Mouse (Mus musculus): Measurements from ENCODE around the gene Fcho2. TPM values are rescaled to one million over a fixed set of nuclear protein-coding genes. Genes with fewer than 3 reads are reported as not detected.

Fcho2 gene
- total and polyA plus RNA-seq, 3 experiments, result 2.2 to 5.8 TPM; not detected in 1

DNA sequence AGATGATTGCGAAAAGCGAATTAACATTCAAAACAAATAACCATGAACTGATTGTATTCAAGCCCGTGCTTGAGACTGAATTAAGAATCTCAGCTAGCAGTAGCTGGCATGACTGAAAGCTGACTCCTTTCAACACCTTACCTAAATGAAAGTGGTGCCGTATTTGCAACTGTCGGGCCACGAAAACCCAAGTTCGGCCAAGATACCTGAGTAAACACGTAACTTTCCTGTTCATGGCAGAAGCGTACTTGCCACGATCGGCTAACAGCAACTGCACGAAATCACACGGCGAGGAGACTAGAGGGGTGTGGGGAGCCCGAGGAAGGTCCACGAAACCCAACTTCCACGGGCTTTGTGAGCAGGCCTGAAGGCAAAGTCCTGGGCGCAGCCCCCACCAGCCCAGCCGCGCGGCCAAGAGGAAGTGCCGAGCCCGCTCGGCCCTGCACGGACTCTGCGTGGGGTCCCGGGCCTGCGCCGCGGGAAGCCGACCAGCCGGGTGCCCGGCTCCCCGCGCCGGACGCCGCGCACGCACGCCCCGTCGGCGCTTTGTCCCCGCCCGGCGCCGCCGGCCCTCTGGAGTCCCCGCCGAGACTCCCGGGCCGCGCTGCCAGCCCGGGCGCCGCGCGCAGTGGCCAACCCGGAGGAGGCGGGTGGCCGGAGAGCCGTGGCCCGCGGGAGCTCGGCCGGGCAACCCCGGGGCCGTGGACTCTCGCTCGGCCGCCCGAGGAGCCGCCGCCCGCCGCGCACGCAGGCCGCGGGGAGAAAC is 791 bp downstream of the Fcho2 start:
- peak; percentile 65 for DNase-seq (ENCODE audit: low read depth, low spot score)
- peaks cover 8 to 11% of the 10 kb centered on the region in 2 experiments for H3K4me1 ChIP-seq (ENCODE audit: control insufficient read depth in 1 of 2, insufficient read depth in 2 of 2, low read length in 2 of 2)

DNA sequence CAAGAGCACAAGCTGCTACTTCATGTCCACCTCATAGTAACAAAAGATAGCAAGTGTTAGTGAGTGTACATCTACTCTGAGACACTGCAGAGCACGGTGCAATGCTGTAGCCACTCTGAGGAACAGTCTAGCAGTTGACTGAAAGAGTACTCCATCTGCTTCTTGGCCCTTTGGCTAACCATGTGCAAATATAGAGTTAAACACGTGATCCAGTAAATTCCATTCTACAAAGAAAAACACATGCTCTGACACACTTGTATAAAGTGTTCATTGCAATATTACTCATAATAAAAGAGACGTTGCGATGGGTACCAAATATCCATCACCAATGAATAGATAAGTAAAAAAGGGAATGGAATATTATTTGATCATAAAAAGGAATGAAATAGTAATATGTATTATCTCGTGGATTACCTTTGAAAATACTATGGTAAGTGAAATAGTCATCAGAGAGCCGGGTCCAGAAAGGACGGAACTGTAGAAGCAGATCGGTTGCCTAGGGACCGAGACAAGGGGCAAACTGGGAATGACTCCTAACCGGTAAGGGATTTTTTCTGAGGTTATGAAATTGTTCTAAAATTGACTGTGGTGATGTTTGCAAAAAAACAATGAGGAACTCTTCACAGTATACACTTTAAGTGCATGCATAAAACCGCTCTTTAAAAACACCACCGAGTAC is 1.5 kb downstream of the Fcho2 start:
- H3K4me1 ChIP-seq (ENCODE audit: control insufficient read depth in 1 of 2, insufficient read depth in 2 of 2, low read length in 2 of 2), result peaks cover 8 to 17% of the 10 kb centered on the region in 2 experiments
- TF ChIP-seq NELFE (IDR thresholded peaks at IDR 0.05; ENCODE audit: low read depth, low read length), result no peak
- TF ChIP-seq CHD1 (IDR thresholded peaks at IDR 0.05; ENCODE audit: low read depth, low read length), result no peak
- peak; percentile 48; the same call in 1 of the 2 replicates for TF ChIP-seq MYC (IDR thresholded peaks at IDR 0.05; ENCODE audit: low read depth, low read length)
- TF ChIP-seq SIN3A (IDR thresholded peaks at IDR 0.05; ENCODE audit: low read length), result no peak
- TF ChIP-seq RCOR1 (IDR thresholded peaks at IDR 0.05; ENCODE audit: low read depth, low read length), result no peak
- no peak for TF ChIP-seq BHLHE40 (IDR thresholded peaks at IDR 0.05; ENCODE audit: borderline replicate concordance, low read depth, low read length)
- no peak for TF ChIP-seq HCFC1 (IDR thresholded peaks at IDR 0.05; ENCODE audit: low read depth, low read length)
- no peak for TF ChIP-seq USF2 (IDR thresholded peaks at IDR 0.05; ENCODE audit: borderline replicate concordance in 1 of 2, insufficient read depth in 1 of 2, low read depth in 1 of 2, low read length in 2 of 2)
- TF ChIP-seq ZC3H11A (IDR thresholded peaks at IDR 0.05; ENCODE audit: low read depth, low read length), result no peak
- TF ChIP-seq ZKSCAN1 (IDR thresholded peaks at IDR 0.05; ENCODE audit: low read depth, low read length), result no peak
- TF ChIP-seq ETS1 (IDR thresholded peaks at IDR 0.05; ENCODE audit: low read depth, low read length), result no peak
- no peak for TF ChIP-seq ELF1 (IDR thresholded peaks at IDR 0.05; ENCODE audit: low read depth, low read length)
- no peak for TF ChIP-seq TBP (IDR thresholded peaks at IDR 0.05; ENCODE audit: low read depth, low read length)
- TF ChIP-seq TAL1 (IDR thresholded peaks at IDR 0.05; ENCODE audit: low read length), result no peak
- no peak for TF ChIP-seq POLR2AphosphoS5 (IDR thresholded peaks at IDR 0.05; ENCODE audit: borderline replicate concordance, low read depth, low read length)
- no peak for TF ChIP-seq MYB (IDR thresholded peaks at IDR 0.05; ENCODE audit: low read depth, low read length)
- peak; percentile 72 for TF ChIP-seq MAX (IDR thresholded peaks at IDR 0.05; ENCODE audit: low read length)
- TF ChIP-seq USF1 (IDR thresholded peaks at IDR 0.05; ENCODE audit: low read depth, low read length), result peak; percentile 38; the same call in 1 of the 2 replicates
- no peak for TF ChIP-seq POLR2A (IDR thresholded peaks at IDR 0.05; ENCODE audit: control insufficient read depth in 1 of 2, insufficient read depth in 1 of 2, low read depth in 1 of 2, low read length in 2 of 2, poor library complexity in 1 of 2)
- H3K9ac ChIP-seq (ENCODE audit: control insufficient read depth, low read depth, low read length, poor library complexity, severe bottlenecking), result peak overlapping the region; percentile 91
- no peaks in the 10 kb centered on the region for H3K9me3 ChIP-seq (replicated peaks; ENCODE audit: insufficient read depth, low read length)
- peak overlapping the region; percentile 80 to 83 for H3K4me3 ChIP-seq (ENCODE audit: control insufficient read depth in 1 of 2, insufficient read depth in 1 of 2, low read depth in 2 of 2, low read length in 2 of 2)
- peaks cover 0 to 21% of the 10 kb centered on the region in 2 experiments; a peak in 2 of 4 replicates for H3K36me3 ChIP-seq (ENCODE audit: control insufficient read depth in 1 of 2, insufficient read depth in 2 of 2, low read length in 2 of 2)
- DNase-seq (ENCODE audit: low read depth, low spot score), result peak; percentile 54
- H3K27ac ChIP-seq (ENCODE audit: control insufficient read depth, low read depth, low read length), result peak overlapping the region; percentile 46; the same call in 1 of the 2 replicates
- no peaks in the 10 kb centered on the region for H3K27me3 ChIP-seq (ENCODE audit: control insufficient read depth in 1 of 2, insufficient read depth in 2 of 2, low read length in 2 of 2)
- peaks cover 20% of the 10 kb centered on the region for H3K79me2 ChIP-seq (ENCODE audit: control insufficient read depth, insufficient read depth, low read length, poor library complexity)

More for the DNA sequence above, 791 bp downstream of the Fcho2 start:
- Histone ChIP-seq H3K27me3 (ENCODE audit: control insufficient read depth in 1 of 2, insufficient read depth in 2 of 2, low read length in 2 of 2) (no peaks in the 10 kb centered on the region), H3K36me3 (ENCODE audit: control insufficient read depth in 1 of 2, insufficient read depth in 2 of 2, low read length in 2 of 2) (peaks cover 0 to 19% of the 10 kb centered on the region in 2 experiments; a peak in 2 of 4 replicates), H3K9ac (ENCODE audit: control insufficient read depth, low read depth, low read length, poor library complexity, severe bottlenecking) (peak overlapping the region; percentile 91), H3K9me3 (replicated peaks; ENCODE audit: insufficient read depth, low read length) (no peaks in the 10 kb centered on the region), H3K27ac (ENCODE audit: control insufficient read depth, low read depth, low read length) (peak overlapping the region; percentile 46), H3K4me3 (ENCODE audit: control insufficient read depth in 1 of 2, insufficient read depth in 1 of 2, low read depth in 2 of 2, low read length in 2 of 2) (peak overlapping the region; percentile 80 to 83), H3K79me2 (ENCODE audit: control insufficient read depth, insufficient read depth, low read length, poor library complexity) (peaks cover 20% of the 10 kb centered on the region)
- TF ChIP-seq RCOR1 (IDR thresholded peaks at IDR 0.05; ENCODE audit: low read depth, low read length), result 0 out of 2 replicates have a peak, but pooled peaks have one; percentile 27
- TF ChIP-seq ETS1 (IDR thresholded peaks at IDR 0.05; ENCODE audit: low read depth, low read length), result no peak
- TF ChIP-seq RAD21 (IDR thresholded peaks at IDR 0.05; ENCODE audit: low read depth, low read length), result no peak
- TF ChIP-seq SIN3A (IDR thresholded peaks at IDR 0.05; ENCODE audit: low read length), result peak; percentile 66; the same call in 1 of the 2 replicates
